Mouse (Mus musculus): Measurements from ENCODE around the gene Fitm2. TPM values are rescaled to one million over a fixed set of nuclear protein-coding genes. Genes with fewer than 3 reads are reported as not detected.
"Not testable (repeated sequence)": the region's sequence is repeated elsewhere in the genome, so short reads cannot be mapped to it uniquely, and the experiment has no call there.

Gene Fitm2
- polyA plus RNA-seq, 1 experiment, result 0.18 TPM

DNA sequence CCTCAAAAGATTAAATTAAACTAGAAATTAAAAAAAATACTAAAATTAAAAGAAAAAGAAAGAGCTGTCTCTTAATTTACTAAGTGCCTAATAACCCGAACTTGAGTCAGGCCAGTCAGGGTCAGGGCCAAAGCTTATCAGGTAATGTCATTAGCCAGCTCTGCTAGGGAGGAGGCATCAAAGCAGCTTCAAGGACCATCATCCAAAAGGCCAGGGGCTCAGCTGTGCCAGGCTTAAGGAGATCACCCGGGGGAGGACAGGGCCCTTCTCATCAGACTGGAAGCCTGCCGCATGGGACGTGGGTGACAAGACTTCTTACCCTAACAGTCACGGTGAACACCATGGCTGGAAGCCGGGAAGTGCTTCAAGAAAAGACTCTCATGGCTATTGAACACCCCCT, 4.8 kb downstream of the Fitm2 start:
- H3K36me3 ChIP-seq (ENCODE audit: control insufficient read depth), result peaks cover 35% of the 10 kb centered on the region
- peaks cover 18% of the 10 kb centered on the region for H3K4me1 ChIP-seq (ENCODE audit: control insufficient read depth)
- H3K9me3 ChIP-seq (ENCODE audit: control insufficient read depth, low read length), result no peaks in the 10 kb centered on the region
- TF ChIP-seq TAL1 (IDR thresholded peaks at IDR 0.05; ENCODE audit: low read length), result no peak
- no peak for TF ChIP-seq GATA1 (IDR thresholded peaks at IDR 0.05; ENCODE audit: low read length)
- no peaks in the 10 kb centered on the region for H3K27me3 ChIP-seq (ENCODE audit: control insufficient read depth)
- H3K4me3 ChIP-seq (replicated peaks), result no peak overlapping the region

GRCm38 (mm10) chr2:163466771-163467170, 5.7 kb downstream of the Fitm2 start:
- TF ChIP-seq GATA1 (IDR thresholded peaks at IDR 0.05; ENCODE audit: low read length), result no peak
- TF ChIP-seq TAL1 (IDR thresholded peaks at IDR 0.05; ENCODE audit: low read length), result no peak
- Histone ChIP-seq H3K4me1 (ENCODE audit: control insufficient read depth) (peaks cover 10% of the 10 kb centered on the region), H3K27me3 (ENCODE audit: control insufficient read depth) (no peaks in the 10 kb centered on the region), H3K9me3 (ENCODE audit: control insufficient read depth, low read length) (no peaks in the 10 kb centered on the region), H3K36me3 (ENCODE audit: control insufficient read depth) (peaks cover 35% of the 10 kb centered on the region), H3K4me3 (replicated peaks) (no peak overlapping the region)

- no peak overlapping the region for H3K4me3 ChIP-seq (replicated peaks)
- no peaks in the 10 kb centered on the region for H3K9me3 ChIP-seq (ENCODE audit: control insufficient read depth, low read length)
- peaks cover 31% of the 10 kb centered on the region for H3K36me3 ChIP-seq (ENCODE audit: control insufficient read depth)
- H3K27me3 ChIP-seq (ENCODE audit: control insufficient read depth), result peaks cover 4% of the 10 kb centered on the region
- no peak for TF ChIP-seq TAL1 (IDR thresholded peaks at IDR 0.05; ENCODE audit: low read length)
- TF ChIP-seq GATA1 (IDR thresholded peaks at IDR 0.05; ENCODE audit: low read length), result no peak
- H3K4me1 ChIP-seq (ENCODE audit: control insufficient read depth), result peaks cover 2% of the 10 kb centered on the region
Measured at GRCm38 (mm10) chr2:163464562-163464961, 7.9 kb downstream of the Fitm2 start.

DNA sequence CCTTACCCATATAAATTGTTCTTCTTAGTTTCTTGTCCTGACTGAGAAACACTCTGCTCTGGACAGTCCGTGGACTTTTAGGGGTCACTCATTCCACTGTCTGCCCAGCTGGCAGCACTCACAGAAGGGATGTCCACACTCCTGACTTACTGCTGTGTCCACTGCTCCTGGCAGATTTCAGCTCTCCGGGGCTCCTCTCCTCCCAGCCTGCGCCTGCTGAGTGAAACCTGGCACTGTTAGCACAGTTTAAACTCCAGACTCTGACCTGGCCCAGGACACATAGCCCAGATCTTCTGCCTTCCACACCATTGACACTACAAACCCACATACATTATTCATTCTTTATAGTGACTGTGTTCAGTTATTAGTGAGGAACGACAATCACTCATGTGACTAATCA, 8.4 kb downstream of the Fitm2 start:
- no peak overlapping the region for H3K4me3 ChIP-seq (replicated peaks)
- no peaks in the 10 kb centered on the region for H3K9me3 ChIP-seq (ENCODE audit: control insufficient read depth, low read length)
- TF ChIP-seq GATA1 (IDR thresholded peaks at IDR 0.05; ENCODE audit: low read length), result no peak
- no peak for TF ChIP-seq TAL1 (IDR thresholded peaks at IDR 0.05; ENCODE audit: low read length)

GRCm38 (mm10) chr2:163463251-163463769, 9.1 kb downstream of the Fitm2 start:
- Histone ChIP-seq H3K9me3 (ENCODE audit: control insufficient read depth, low read length) (no peaks in the 10 kb centered on the region), H3K4me1 (ENCODE audit: control insufficient read depth) (peaks cover 2% of the 10 kb centered on the region), H3K27me3 (ENCODE audit: control insufficient read depth) (peaks cover 16% of the 10 kb centered on the region), H3K36me3 (ENCODE audit: control insufficient read depth) (peaks cover 19% of the 10 kb centered on the region), H3K4me3 (replicated peaks) (no peak overlapping the region)
- TF ChIP-seq TAL1 (IDR thresholded peaks at IDR 0.05; ENCODE audit: low read length) (no peak), GATA1 (IDR thresholded peaks at IDR 0.05; ENCODE audit: low read length) (no peak)

More for the DNA sequence above, 8.4 kb downstream of the Fitm2 start:
- Histone ChIP-seq H3K4me1 (ENCODE audit: control insufficient read depth) (peaks cover 2% of the 10 kb centered on the region), H3K36me3 (ENCODE audit: control insufficient read depth) (peaks cover 25% of the 10 kb centered on the region), H3K27me3 (ENCODE audit: control insufficient read depth) (peaks cover 9% of the 10 kb centered on the region)

DNA sequence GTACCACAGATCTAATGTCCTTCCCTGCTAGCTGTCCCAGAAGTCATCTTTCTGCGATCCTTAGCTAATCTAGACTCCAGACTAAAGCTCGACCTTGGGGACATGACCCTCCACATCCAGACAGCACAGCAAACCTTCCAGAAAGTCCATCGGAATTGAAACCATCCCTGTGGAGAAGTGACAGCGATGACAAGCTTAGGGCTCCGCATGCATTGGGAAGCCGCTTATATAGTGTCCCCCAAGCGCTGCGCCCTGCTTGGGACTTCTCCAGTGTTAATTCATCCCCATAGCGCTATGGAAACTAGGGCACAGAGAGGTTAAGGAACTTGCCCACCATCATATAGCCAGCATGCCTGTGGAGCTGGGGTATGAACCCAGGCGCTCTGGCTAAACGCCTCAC, 9.6 kb downstream of the Fitm2 start:
- Histone ChIP-seq H3K27me3 (ENCODE audit: control insufficient read depth) (peaks cover 20% of the 10 kb centered on the region), H3K36me3 (ENCODE audit: control insufficient read depth) (peaks cover 15% of the 10 kb centered on the region), H3K9me3 (ENCODE audit: control insufficient read depth, low read length) (no peaks in the 10 kb centered on the region), H3K4me3 (replicated peaks) (no peak overlapping the region), H3K4me1 (ENCODE audit: control insufficient read depth) (peaks cover 2% of the 10 kb centered on the region)
- TF ChIP-seq TAL1 (IDR thresholded peaks at IDR 0.05; ENCODE audit: low read length) (no peak), GATA1 (IDR thresholded peaks at IDR 0.05; ENCODE audit: low read length) (no peak)

GRCm38 (mm10) chr2:163462386-163462785, 10.0 kb downstream of the Fitm2 start:
- H3K4me3 ChIP-seq (replicated peaks), result no peak overlapping the region
- no peaks in the 10 kb centered on the region for H3K9me3 ChIP-seq (ENCODE audit: control insufficient read depth, low read length)
- TF ChIP-seq GATA1 (IDR thresholded peaks at IDR 0.05; ENCODE audit: low read length) (no peak), TAL1 (IDR thresholded peaks at IDR 0.05; ENCODE audit: low read length) (no peak)
- H3K4me1 ChIP-seq (ENCODE audit: control insufficient read depth), result peaks cover 2% of the 10 kb centered on the region
- H3K27me3 ChIP-seq (ENCODE audit: control insufficient read depth), result peaks cover 20% of the 10 kb centered on the region
- H3K36me3 ChIP-seq (ENCODE audit: control insufficient read depth), result peaks cover 12% of the 10 kb centered on the region

GRCm38 (mm10) chr2:163461307-163461706, 11.1 kb downstream of the Fitm2 start:
- not testable (repeated sequence) for H3K9me3 ChIP-seq (ENCODE audit: control insufficient read depth, low read length); H3K4me1 ChIP-seq (ENCODE audit: control insufficient read depth); H3K36me3 ChIP-seq (ENCODE audit: control insufficient read depth); H3K4me3 ChIP-seq (replicated peaks)
- peaks cover 20% of the 10 kb centered on the region for H3K27me3 ChIP-seq (ENCODE audit: control insufficient read depth)

DNA sequence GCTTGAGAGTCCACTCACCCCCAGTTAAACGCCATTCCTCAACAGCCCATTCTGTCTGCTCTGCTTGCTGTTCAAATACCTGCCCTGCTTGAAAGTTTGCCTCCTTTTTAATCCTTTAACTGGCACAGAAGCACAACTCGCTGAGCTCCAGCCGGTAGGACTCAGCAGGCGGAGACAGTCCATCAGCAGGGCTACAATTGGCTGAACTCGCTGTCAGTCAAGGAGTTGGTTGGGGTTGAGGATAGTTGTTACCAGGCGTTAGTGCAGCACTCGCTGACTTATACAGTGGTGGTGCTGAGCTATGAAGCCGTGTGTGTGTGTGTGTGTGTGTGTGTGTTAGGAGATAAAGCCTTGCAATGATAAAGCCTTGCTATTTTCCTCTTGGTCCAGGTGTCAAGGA, 11.8 kb downstream of the Fitm2 start:
- TF ChIP-seq GATA1 (IDR thresholded peaks at IDR 0.05; ENCODE audit: low read length), result no peak
- no peak for TF ChIP-seq TAL1 (IDR thresholded peaks at IDR 0.05; ENCODE audit: low read length)

DNA sequence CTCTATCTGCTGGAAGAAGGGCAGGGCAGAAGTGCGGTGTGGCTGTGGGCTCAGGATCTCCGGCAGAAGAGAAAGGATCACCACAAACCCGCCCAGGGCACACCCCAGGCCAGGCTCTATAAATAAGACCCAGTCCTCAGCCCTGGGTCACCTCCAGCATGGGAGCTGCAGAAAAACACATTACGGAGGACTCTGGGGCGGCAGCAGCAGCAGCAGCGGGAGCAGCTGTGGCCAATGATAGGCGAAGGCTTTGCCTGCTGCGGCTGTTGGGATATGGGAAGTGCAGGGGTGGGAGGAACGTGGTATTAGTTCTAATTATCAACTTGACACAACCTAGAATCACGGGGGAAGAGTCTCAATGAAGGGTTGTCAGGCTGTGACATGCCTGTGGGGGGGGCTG, 13.0 kb downstream of the Fitm2 start:
- Histone ChIP-seq H3K4me1 (ENCODE audit: control insufficient read depth) (peaks cover 2% of the 10 kb centered on the region; the same call in 1 of the 2 replicates), H3K27me3 (ENCODE audit: control insufficient read depth) (peaks cover 20% of the 10 kb centered on the region), H3K4me3 (replicated peaks) (no peak overlapping the region), H3K36me3 (ENCODE audit: control insufficient read depth) (no peaks in the 10 kb centered on the region), H3K9me3 (ENCODE audit: control insufficient read depth, low read length) (no peaks in the 10 kb centered on the region)
- TF ChIP-seq TAL1 (IDR thresholded peaks at IDR 0.05; ENCODE audit: low read length), result no peak
- TF ChIP-seq GATA1 (IDR thresholded peaks at IDR 0.05; ENCODE audit: low read length), result no peak

More for the DNA sequence above, 11.8 kb downstream of the Fitm2 start:
- H3K4me1 ChIP-seq (ENCODE audit: control insufficient read depth), result peaks cover 2% of the 10 kb centered on the region; the same call in 1 of the 2 replicates
- no peak overlapping the region for H3K4me3 ChIP-seq (replicated peaks)
- peaks cover 20% of the 10 kb centered on the region for H3K27me3 ChIP-seq (ENCODE audit: control insufficient read depth)
- H3K36me3 ChIP-seq (ENCODE audit: control insufficient read depth), result peaks cover 2% of the 10 kb centered on the region; the same call in 1 of the 2 replicates
- no peaks in the 10 kb centered on the region for H3K9me3 ChIP-seq (ENCODE audit: control insufficient read depth, low read length)

All from erythroblast, embryonic 14.5 days (primary cell).